Mouse (Mus musculus) cerebellum, postnatal 36 days (tissue): ENCODE measurements around the gene Alkbh3.

Experiments
- DNase-seq, 2 experiments: peaks; one replicate each; pipeline ENCODE4 v3.0.0; 2021 to 2022; ENCODE audit warnings: mixed read lengths in 2 of 2

The Alkbh3 gene

DNA sequence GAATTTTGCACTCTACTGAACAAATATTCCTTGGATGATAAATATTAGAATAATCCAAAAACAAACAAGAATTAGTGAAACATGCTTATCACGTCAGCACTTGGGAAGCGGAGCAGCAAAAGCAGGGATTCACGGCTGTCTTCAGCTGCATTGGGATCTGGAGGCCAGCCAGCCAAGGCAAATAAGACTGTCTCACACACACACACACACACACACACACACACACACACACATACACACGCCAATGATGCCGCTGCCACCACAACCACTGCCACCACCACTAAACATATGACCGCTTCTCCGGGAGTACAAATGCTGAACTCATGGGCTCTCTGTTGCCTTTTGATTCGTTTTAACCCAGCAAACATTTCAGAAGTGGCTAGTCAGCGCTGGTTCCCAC, 56.9 kb downstream of the Alkbh3 start:
- DNase-seq = no peak

DNA sequence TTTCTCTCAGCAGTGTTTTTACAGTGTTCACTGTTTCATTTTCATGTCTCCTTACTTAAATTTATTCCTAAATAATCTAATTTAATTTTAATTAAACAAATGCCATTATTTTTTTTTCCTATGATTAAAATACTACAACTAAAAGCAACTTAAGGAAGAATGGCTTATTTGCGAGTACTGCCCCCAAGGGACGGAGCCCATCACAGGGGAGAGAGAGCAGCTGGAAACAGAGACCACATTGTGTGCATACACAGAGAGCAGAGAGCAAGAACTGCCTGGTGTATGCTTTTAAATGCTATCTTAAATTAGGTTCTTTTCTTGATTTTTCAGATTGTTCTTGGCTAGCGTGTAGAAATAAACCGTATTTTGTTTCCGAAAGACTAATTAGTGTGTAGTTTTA, 63.6 kb downstream of the Alkbh3 start:
- DNase-seq = no peak

DNA sequence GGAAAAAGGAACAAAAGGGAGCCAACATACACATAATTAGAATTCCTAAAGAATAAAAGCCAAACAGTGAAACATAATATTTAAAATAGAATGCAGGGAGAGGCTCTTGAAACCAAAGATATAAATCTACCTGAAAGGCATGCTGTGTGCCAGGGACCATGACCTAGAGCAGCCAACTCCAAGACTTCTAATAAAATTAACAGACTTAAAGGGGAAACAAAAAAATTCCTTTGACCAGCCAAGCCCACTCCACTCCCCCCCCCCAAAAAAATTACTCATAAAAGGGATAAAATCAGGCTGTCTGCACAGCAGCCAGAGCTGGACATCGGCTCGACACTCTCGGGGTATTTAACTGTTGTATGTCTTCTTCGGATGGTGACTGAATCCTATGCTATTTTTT, 65.8 kb downstream of the Alkbh3 start:
- no peak for DNase-seq

DNA sequence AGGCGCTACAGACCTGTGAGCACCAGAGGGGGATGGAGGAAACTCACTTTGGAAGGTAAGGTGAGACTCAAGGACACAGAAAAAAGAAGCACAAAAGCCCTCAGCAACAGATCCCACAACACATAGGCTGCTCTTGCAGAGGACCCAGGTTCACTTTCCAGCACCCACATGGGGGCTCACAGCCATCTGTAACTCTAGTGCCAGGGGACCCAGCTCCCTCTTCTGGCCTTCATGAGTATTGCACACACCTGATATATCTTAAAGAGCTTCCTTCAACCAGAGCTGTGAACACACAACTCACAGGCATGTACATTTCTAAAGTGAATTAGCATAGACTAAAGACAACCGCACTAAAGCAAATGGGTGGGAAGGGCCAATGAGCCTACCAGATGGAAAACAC, 66.5 kb downstream of the Alkbh3 start:
- DNase-seq = no peak

DNA sequence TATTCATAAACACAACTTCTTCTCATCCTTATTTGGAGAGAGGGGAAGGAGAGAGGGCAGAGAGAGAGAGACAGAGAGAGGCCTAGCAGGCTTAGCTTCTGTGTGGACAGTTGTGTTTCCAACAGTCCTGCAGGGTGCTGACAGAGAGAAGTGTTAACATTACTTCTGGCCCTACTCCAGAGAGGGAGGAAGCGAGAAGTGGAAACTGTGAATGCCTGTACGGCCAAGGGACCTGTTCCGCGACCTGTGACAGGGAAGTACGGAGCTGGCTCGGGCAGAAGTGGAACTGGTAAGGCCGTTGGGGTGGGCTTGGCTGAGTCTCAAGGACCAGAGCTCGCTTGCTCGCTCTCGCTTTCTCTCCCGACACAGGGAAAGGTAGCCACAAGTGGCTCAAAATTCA, 68.9 kb downstream of the Alkbh3 start:
- no peak for DNase-seq

DNA sequence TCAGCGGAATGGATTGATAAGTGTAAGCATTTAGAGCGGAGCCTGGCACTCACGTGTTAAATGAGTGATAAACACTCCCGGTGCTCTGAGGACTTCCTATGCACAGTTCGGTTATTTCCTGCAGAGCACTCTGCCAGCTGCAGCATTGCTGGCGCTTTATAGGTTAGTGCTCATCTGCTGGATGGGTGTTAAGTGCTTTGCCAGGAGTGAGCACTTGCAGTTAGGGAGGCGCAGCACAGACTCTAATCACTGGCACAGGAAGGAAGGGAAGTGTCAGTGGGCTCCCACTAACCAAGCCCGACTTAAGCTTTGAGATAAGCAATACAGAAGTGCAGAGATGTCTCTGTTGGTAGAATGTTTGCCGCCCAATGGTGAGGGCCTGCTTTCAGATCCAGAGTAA, 72.1 kb downstream of the Alkbh3 start:
- DNase-seq = no peak
